Mouse (Mus musculus) forebrain, embryonic 16.5 days (tissue): ENCODE data around the gene Ap3s2. TPM values are rescaled to one million over a fixed set of nuclear protein-coding genes. Genes with fewer than 3 reads are reported as not detected.

ENCODE experiments used
- ATAC-seq: fragments of 200-750 bp; cut with Nextera tagmentation; 2 replicates; pipeline ENCODE4 v1.8.0; 2017; ENCODE audit warnings: mild to moderate bottlenecking, moderate library complexity
- H3K27ac ChIP-seq: fragments of 300-500 bp; sonication (generic); 2 replicates; pipeline ENCODE4 v1.5.1; 2014; ENCODE audit warnings: low read length, control low read depth
- H3K27me3 ChIP-seq: fragments of 300-500 bp; sonication (generic); replicated peaks from 2 replicates; pipeline ENCODE4 v1.6.1; 2014; ENCODE audit warnings: low read length; ENCODE audit not compliant: control insufficient read depth, insufficient read depth
- H3K36me3 ChIP-seq: fragments of 300-500 bp; sonication (generic); 2 replicates; pipeline ENCODE4 v1.6.1; 2014; ENCODE audit not compliant: control insufficient read depth, insufficient read depth
- H3K4me1 ChIP-seq: fragments of 300-500 bp; sonication (generic); replicated peaks from 2 replicates; pipeline ENCODE4 v1.6.1; 2014; ENCODE audit warnings: low read length; ENCODE audit not compliant: control insufficient read depth, insufficient read depth
- H3K4me2 ChIP-seq: fragments of 300-500 bp; sonication (generic); 2 replicates; pipeline ENCODE4 v1.6.1; 2014; ENCODE audit warnings: mild to moderate bottlenecking, low read length, control low read depth
- H3K4me3 ChIP-seq: fragments of 300-500 bp; sonication (generic); replicated peaks from 2 replicates; pipeline ENCODE4 v1.5.1; 2014; ENCODE audit warnings: mild to moderate bottlenecking, low read length, control low read depth
- H3K9ac ChIP-seq: fragments of 300-500 bp; sonication (generic); replicated peaks from 2 replicates; pipeline ENCODE4 v1.6.1; 2014; ENCODE audit warnings: low read depth, low read length, control low read depth
- H3K9me3 ChIP-seq: fragments of 300-500 bp; sonication (generic); 2 replicates; pipeline ENCODE4 v1.6.1; 2016; ENCODE audit warnings: low read length; ENCODE audit not compliant: control insufficient read depth
- WGBS: fragments of 180-500 bp; shearing (Covaris S2); extraction: QIAGEN DNeasy Blood & Tissue Kit; methylation state at CpG from one replicate; pipeline ENCODE4 v1.1.7; 2014; 5-methylcytosine and 5-hydroxymethylcytosine counted together
- polyA plus RNA-seq: library from polyadenylated mRNA; unstranded; fragments of >200 nt; fragmentation: Nextera tagmentation; extraction: Ambion mirVana; gene quantifications from 2 replicates; pipeline ENCODE4 v1.2.1, GENCODE M21; 2015

Ap3s2 gene
- polyA plus RNA-seq, 1 experiment from 2014 or later, result 45.1 TPM

DNA sequence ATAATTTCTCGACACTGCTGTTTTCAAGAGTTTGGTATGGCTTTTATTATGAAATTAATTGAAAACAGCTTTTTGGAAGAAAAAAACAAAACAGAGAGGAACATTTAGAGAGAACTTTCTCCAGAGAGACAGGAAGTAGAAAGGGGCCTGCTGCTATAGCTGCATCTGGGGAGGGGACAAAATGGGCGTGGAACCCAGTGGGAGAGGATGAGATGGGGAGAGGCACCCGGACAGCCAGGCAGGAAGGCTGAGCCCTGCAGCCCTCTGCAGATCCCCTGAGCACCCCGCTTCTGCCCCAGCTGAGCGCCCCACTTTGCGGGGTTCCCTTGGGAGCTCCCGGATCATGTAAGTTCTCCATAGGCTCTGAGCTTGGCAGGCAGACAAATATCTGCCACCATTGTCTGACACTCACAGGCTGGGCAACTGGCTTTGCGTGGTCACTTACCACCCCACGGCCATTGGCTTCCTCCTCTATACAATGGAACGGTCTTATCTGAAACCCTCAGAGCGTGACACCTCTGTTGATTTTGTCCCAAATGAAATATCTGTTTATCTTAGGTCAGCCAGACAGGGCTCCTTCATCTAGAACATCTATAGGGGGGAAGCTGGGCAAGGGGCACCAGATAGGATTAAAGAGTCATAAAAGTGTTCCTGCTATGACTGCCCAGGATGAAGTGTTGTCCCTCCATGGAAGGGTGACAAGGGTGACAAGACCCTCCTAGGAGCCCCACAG, 62.1 kb downstream of the Ap3s2 start:
- Histone ChIP-seq H3K27me3 (no peaks in the 10 kb centered on the region), H3K27ac (no peak overlapping the region), H3K4me2 (no peak overlapping the region), H3K4me1 (no peaks in the 10 kb centered on the region), H3K9ac (no peak overlapping the region), H3K36me3 (no peaks in the 10 kb centered on the region), H3K9me3 (no peaks in the 10 kb centered on the region), H3K4me3 (no peak overlapping the region)
- ATAC-seq, result no peak
- WGBS, result 78% methylated on average over 11 of the region's 11 CpGs

DNA sequence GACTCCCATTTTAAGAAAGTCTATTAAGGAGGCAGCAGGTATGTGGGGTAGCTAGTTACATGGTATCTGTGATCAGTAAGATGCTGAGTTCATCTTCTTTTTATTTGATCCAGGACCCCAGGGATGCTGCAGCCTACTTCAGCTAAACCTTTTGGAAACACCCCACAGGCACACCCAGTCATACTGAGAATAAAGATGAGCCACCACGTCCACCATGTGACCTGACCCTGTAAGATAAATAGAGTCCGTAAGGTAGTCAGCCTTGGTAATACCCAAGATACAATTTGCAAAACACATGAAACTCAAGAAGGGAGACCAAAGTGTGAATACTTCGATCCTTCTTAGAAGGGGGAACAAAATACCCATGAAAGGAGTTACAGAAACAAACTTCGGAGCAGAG, 64.1 kb downstream of the Ap3s2 start:
- Histone ChIP-seq H3K4me3 (no peak overlapping the region), H3K36me3 (no peaks in the 10 kb centered on the region), H3K9me3 (no peaks in the 10 kb centered on the region), H3K27ac (no peak overlapping the region), H3K4me2 (no peak overlapping the region), H3K9ac (no peak overlapping the region), H3K4me1 (no peaks in the 10 kb centered on the region), H3K27me3 (no peaks in the 10 kb centered on the region)
- ATAC-seq, result no peak
- WGBS, result 89% methylated on average over 4 of the region's 4 CpGs

DNA sequence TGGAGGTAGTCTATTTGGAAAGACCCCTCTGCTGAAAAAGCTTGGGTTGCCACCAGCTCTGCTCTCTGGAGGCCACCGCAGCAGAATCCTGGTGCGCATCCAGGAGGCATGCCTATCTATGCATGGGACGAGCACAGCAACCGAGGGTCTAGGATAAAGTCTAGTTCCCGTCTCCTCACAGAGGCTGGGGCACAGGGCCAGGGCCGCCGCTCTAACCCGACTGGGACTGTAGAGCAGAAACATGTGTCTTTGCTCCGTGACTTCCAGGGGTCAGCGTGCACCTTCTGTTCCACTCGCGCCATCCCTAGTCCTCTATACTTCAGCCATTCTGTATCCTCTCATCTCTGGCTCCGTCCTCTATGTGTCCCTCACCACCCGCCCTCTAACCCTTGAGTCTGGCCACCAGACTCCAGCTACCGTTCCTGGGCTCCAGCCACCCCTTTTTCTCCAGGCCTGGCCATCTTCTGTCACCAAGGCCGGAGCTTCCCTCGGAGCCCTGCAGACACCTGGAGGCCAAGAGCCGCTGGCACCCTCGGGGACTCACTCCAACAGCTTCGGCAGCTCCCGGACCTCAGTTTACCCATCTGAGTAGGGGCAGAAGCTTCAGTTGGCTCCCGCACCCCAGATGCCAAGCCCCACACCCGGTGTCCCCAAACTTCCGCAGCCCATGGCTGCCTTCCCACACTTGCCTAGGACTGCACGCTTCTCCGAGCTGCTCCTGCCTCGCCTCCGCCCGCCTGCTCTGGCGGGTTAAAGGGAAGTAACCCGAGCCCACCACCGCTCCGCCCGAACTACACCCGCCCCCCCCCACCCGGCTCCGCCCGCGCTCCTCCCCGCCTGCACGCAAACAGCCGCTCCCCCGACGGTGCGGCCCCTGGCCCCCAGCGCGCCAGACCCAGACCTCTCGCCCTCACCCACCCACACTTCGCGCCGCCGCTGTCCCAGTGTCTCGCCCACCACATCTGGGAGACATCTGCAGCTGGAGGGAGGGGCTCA, 72.7 kb downstream of the Ap3s2 start:
- H3K9ac ChIP-seq, result 0 out of 2 replicates have a peak overlapping the region, but pooled peaks have one; percentile 13
- peak overlapping the region; percentile 51 for H3K4me2 ChIP-seq
- peak overlapping the region; percentile 30 for H3K4me3 ChIP-seq
- ATAC-seq, result no peak
- H3K4me1 ChIP-seq, result peaks cover 6% of the 10 kb centered on the region
- WGBS, result 12% methylated on average over 50 of the region's 53 CpGs
- H3K27ac ChIP-seq, result no peak overlapping the region
- no peaks in the 10 kb centered on the region for H3K36me3 ChIP-seq
- no peaks in the 10 kb centered on the region for H3K9me3 ChIP-seq
- H3K27me3 ChIP-seq, result peaks cover 11% of the 10 kb centered on the region

DNA sequence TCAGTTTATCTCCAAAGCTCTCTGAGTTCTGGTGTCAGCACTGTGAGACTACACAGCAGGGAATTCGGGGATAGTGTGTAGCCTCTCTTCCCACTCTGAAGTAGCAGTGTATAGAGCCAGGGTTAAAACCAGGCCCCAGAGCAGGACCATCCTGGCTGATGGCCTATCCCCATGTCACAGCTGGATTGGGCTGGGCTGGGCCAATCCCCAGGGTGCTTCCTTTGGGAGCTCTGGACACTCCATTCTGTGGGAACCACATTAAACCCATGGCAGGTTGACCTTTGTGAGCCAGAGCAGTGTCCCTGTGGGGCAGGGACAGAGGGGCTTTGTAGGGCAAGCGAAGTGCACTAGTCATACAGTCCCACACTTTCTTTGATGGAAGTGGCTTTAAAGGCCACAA, 74.1 kb downstream of the Ap3s2 start:
- 72% methylated on average over 2 of the region's 2 CpGs for WGBS
- H3K27me3 ChIP-seq, result peaks cover 11% of the 10 kb centered on the region
- H3K9me3 ChIP-seq, result no peaks in the 10 kb centered on the region
- H3K4me3 ChIP-seq, result no peak overlapping the region
- H3K4me1 ChIP-seq, result peaks cover 6% of the 10 kb centered on the region
- no peak for ATAC-seq
- no peaks in the 10 kb centered on the region for H3K36me3 ChIP-seq
- no peak overlapping the region for H3K27ac ChIP-seq
- H3K9ac ChIP-seq, result no peak overlapping the region
- no peak overlapping the region for H3K4me2 ChIP-seq

GRCm38 (mm10) chr7:79844090-79844802, 76.2 kb downstream of the Ap3s2 start:
- peaks cover 11% of the 10 kb centered on the region for H3K27me3 ChIP-seq

DNA sequence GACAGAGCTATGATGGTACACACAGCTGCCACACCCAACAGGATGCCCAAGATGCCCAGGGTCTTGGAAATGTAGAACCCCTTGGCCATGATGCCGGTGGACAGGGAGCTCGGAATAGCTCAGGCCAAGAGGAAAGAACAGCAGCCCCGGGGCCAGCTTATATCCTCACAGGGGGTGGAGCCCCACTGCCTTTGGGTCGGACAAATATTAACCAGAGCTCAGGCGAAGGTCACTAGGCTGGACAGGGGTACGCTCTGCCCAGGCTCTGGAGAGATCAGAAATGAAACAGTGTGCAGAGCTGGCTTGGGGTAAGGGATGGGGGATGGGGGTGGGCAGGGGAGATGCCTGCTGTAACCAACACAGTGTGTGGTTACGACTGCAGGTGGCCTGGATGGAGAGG, 78.3 kb downstream of the Ap3s2 start:
- Histone ChIP-seq H3K9me3 (no peaks in the 10 kb centered on the region), H3K27ac (no peak overlapping the region), H3K4me1 (no peaks in the 10 kb centered on the region), H3K36me3 (no peaks in the 10 kb centered on the region), H3K4me3 (no peak overlapping the region), H3K4me2 (no peak overlapping the region), H3K27me3 (peaks cover 6% of the 10 kb centered on the region; the same call in 1 of the 2 replicates), H3K9ac (no peak overlapping the region)
- WGBS, result 68% methylated on average over 7 of the region's 7 CpGs
- ATAC-seq, result no peak

More at GRCm38 (mm10) chr7:79844090-79844802, 76.2 kb downstream of the Ap3s2 start:
- Histone ChIP-seq H3K9ac (no peak overlapping the region), H3K27ac (no peak overlapping the region), H3K4me2 (no peak overlapping the region), H3K36me3 (no peaks in the 10 kb centered on the region), H3K9me3 (no peaks in the 10 kb centered on the region), H3K4me3 (no peak overlapping the region), H3K4me1 (peaks cover 6% of the 10 kb centered on the region)
- WGBS, result 78% methylated on average over 8 of the region's 8 CpGs
- no peak for ATAC-seq

DNA sequence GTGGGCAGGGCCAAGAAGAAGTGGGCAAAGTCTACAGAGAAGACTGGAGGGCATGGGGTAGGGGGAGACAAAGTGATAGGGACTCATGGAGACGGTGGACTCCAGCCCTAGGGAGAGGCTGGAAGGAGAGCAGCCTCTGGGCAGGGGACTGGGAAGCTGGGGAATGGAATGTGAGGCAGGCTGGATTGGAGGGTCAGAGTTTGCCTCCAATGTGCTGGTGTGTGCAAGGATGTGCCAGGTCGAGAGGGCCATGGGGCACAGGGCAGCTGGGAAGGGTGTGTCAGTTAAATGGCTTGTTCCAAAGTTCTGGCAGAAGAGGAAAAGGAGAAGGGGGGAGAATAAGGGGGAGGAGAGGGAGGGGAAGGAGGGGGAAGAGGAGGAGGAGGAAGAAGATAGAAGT, 83.2 kb downstream of the Ap3s2 start:
- Histone ChIP-seq H3K4me3 (no peak overlapping the region), H3K9ac (no peak overlapping the region), H3K4me2 (no peak overlapping the region), H3K9me3 (no peaks in the 10 kb centered on the region), H3K4me1 (no peaks in the 10 kb centered on the region), H3K36me3 (no peaks in the 10 kb centered on the region), H3K27me3 (no peaks in the 10 kb centered on the region), H3K27ac (no peak overlapping the region)
- no peak for ATAC-seq
- WGBS, result 75% methylated on average over 2 of the region's 2 CpGs

- 97% methylated on average over 6 of the region's 6 CpGs for WGBS
Measured at GRCm38 (mm10) chr7:79835196-79835595, 85.3 kb downstream of the Ap3s2 start.

DNA sequence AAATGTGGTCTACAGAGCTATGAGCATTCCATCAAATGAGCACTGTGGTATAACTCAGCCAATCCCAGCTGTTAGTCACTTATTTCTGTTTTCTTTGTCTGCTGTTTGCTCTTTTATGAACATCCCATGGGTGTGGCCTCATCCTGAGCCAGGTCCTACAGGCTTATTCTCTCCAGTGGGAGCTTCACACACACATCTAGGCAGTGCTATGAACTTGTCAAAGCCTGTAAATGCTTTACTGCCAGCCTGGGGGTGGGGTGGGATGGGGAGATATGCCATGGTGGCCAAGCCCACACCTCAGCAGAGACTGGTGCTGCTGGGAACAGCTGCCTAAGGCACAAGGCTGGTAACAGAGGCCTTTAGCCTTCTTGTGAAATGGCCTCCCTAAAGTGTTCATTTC, 87.5 kb downstream of the Ap3s2 start:
- no peak for ATAC-seq
- Histone ChIP-seq H3K36me3 (no peaks in the 10 kb centered on the region), H3K27me3 (no peaks in the 10 kb centered on the region), H3K9me3 (no peaks in the 10 kb centered on the region), H3K4me3 (no peak overlapping the region), H3K9ac (no peak overlapping the region), H3K4me2 (no peak overlapping the region), H3K27ac (no peak overlapping the region), H3K4me1 (no peaks in the 10 kb centered on the region)

More at GRCm38 (mm10) chr7:79835196-79835595, 85.3 kb downstream of the Ap3s2 start:
- no peak overlapping the region for H3K4me2 ChIP-seq
- no peak for ATAC-seq
- no peak overlapping the region for H3K27ac ChIP-seq
- no peak overlapping the region for H3K9ac ChIP-seq
- H3K4me3 ChIP-seq, result no peak overlapping the region
- no peaks in the 10 kb centered on the region for H3K4me1 ChIP-seq
- H3K36me3 ChIP-seq, result no peaks in the 10 kb centered on the region
- no peaks in the 10 kb centered on the region for H3K9me3 ChIP-seq
- no peaks in the 10 kb centered on the region for H3K27me3 ChIP-seq
